ENCODE assay signal across 8 mouse cellular contexts in the genomic region with DNA sequence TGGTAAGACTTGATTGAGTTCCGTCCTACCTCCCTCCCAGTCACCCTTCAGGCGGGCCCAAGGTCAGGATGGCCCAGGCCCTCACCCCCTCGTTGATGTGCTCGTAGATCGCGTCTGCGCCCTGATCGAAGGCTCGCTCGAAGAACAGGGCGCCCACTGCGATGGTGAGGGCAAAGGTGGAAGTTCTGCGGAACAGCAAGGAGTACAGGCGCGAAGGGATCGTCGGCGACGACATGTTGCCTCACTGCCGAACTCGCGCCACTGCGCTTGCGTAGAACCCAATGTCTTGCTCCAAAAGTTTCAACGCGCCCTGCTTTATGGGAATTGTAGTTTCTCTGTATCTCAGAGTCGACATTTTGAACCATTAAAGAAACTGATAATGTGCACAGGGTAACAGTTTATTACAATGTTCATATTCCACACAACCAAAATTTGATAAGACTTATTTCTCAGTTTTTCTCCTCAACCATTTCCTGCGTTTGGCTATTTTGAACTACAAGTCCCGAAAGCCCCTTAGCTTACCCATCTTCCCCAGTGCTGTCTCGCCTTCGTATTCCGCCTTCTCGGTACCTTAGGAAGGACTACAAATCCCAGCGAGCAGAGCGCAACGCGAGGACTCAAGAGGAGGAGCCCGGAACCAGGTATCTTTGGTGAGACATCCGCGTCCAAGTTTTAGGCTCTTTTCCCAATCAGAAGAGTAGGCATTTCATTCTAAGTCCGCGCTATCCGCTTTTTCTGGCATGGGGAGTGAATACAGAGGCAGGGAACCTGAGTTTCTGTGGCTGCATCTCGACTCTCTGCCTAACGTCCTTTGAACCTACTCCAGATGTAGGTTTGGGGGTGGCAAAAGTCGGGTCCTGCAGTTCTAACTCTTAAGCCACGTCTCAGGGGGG. TPM values are rescaled to one million over a fixed set of nuclear protein-coding genes. Genes with fewer than 3 reads are reported as not detected.
DNase-seq lines count a peak whose midpoint lies in the region; ATAC-seq and TF ChIP-seq lines count a peak whose summit lies in the region.

Uqcr10 (minus strand) TSS at position 271 of the 893 bp plus-strand sequence.
Zmat5 (plus strand) TSS at position 607 of the 893 bp plus-strand sequence.

- H3K36me3 ChIP-seq in MEL (ENCODE audit: control insufficient read depth in 1 of 2, insufficient read depth in 2 of 2, low read length in 2 of 2), result peaks cover 0 to 16% of the 10 kb centered on the region in 2 experiments; a peak in 3 of 4 replicates
- H3K36me3 ChIP-seq in forebrain, postnatal 0 days (ENCODE audit: insufficient read depth), result peaks cover 12% of the 10 kb centered on the region
- H3K36me3 ChIP-seq in lung, embryonic 15.5 days, result peaks cover 20% of the 10 kb centered on the region

- ATAC-seq in forebrain, postnatal 0 days, result peak; percentile 99
- peak; percentile 97 for ATAC-seq in lung, embryonic 15.5 days (ENCODE audit: borderline replicate concordance, extremely low read depth, low FRiP score, low TSS enrichment)

- peaks cover 28% of the 10 kb centered on the region for H3K79me2 ChIP-seq in MEL (ENCODE audit: control insufficient read depth, insufficient read depth, low read length, poor library complexity)

- no peak for TF ChIP-seq RAD21 in MEL (IDR thresholded peaks at IDR 0.05; ENCODE audit: low read depth, low read length)

- peak; percentile 100 for DNase-seq in MEL (ENCODE audit: low read depth, low spot score)
- DNase-seq in cerebellum, adult 2 months, result peak; percentile 93 to 94
- peak; percentile 97 for DNase-seq in forebrain, postnatal 0 days
- peak; percentile 93 for DNase-seq in heart, postnatal 4 days
- DNase-seq in layer of hippocampus, adult 8-10 months (ENCODE audit: low spot score in 2 of 2), result peak; percentile 91 to 92
- peak; percentile 88 for DNase-seq in ovary, adult 18-20 months (ENCODE audit: low spot score)
- peak; percentile 95 for DNase-seq in thymus, postnatal 0 days (ENCODE audit: low spot score)

- peak within 1 kb of the TSS; percentile 90 for H3K9ac ChIP-seq in MEL (ENCODE audit: control insufficient read depth, low read depth, low read length, poor library complexity, severe bottlenecking)
- peak within 1 kb of the TSS; percentile 82 for H3K9ac ChIP-seq in forebrain, postnatal 0 days
- peak within 1 kb of the TSS; percentile 89 for H3K9ac ChIP-seq in lung, embryonic 15.5 days

- no peaks in the 10 kb centered on the region for H3K9me3 ChIP-seq in MEL (replicated peaks; ENCODE audit: insufficient read depth, low read length)
- no peaks in the 10 kb centered on the region for H3K9me3 ChIP-seq in forebrain, postnatal 0 days (ENCODE audit: low read length)
- H3K9me3 ChIP-seq in lung, embryonic 15.5 days, result no peaks in the 10 kb centered on the region

- H3K27ac ChIP-seq in MEL (ENCODE audit: control insufficient read depth, low read depth, low read length), result peak within 1 kb of the TSS; percentile 81
- H3K27ac ChIP-seq in cerebellum, adult 2 months (ENCODE audit: insufficient read depth, low read length), result peak within 1 kb of the TSS; percentile 85
- peak within 1 kb of the TSS; percentile 76 for H3K27ac ChIP-seq in forebrain, postnatal 0 days (ENCODE audit: low read depth, low read length)
- H3K27ac ChIP-seq in lung, embryonic 15.5 days, result peak within 1 kb of the TSS; percentile 71

- TF ChIP-seq EP300 in MEL (IDR thresholded peaks at IDR 0.05; ENCODE audit: low read depth in 1 of 2, low read length in 2 of 2), result no peak

- WGBS in cerebellum, adult 2 months, result under 1% methylated on average over 47 of the region's 47 CpGs
- WGBS in forebrain, postnatal 0 days, result under 1% methylated on average over 47 of the region's 47 CpGs
- whole genome bisulfite sequencing in lung, embryonic 15.5 days, result under 1% methylated on average over 47 of the region's 47 CpGs

- no peak for TF ChIP-seq CTCF in MEL (IDR thresholded peaks at IDR 0.05 in 2 of 3, conservative IDR thresholded peaks at IDR 0.05 in 1 of 3; ENCODE audit: control insufficient read depth in 1 of 3, insufficient read depth in 1 of 3, low read depth in 2 of 3, low read length in 3 of 3, poor library complexity in 1 of 3, severe bottlenecking in 1 of 3)
- no peak for TF ChIP-seq CTCF in cerebellum, adult 2 months (IDR thresholded peaks at IDR 0.05; ENCODE audit: borderline replicate concordance, insufficient read depth, low read depth, low read length)
- peak; percentile 29; the same call in 1 of the 2 replicates for TF ChIP-seq CTCF in forebrain, postnatal 0 days (IDR thresholded peaks at IDR 0.05; ENCODE audit: low read depth)

- H3K27me3 ChIP-seq in MEL (ENCODE audit: control insufficient read depth in 1 of 2, insufficient read depth in 2 of 2, low read length in 2 of 2), result no peaks in the 10 kb centered on the region
- H3K27me3 ChIP-seq in cerebellum, adult 2 months (ENCODE audit: control insufficient read depth, insufficient read depth, low read length), result no peaks in the 10 kb centered on the region
- no peaks in the 10 kb centered on the region for H3K27me3 ChIP-seq in forebrain, postnatal 0 days (ENCODE audit: insufficient read depth, low read length)
- no peaks in the 10 kb centered on the region for H3K27me3 ChIP-seq in lung, embryonic 15.5 days

- peak within 1 kb of the TSS; percentile 68 to 96 for H3K4me3 ChIP-seq in MEL (ENCODE audit: control insufficient read depth in 1 of 2, insufficient read depth in 1 of 2, low read depth in 2 of 2, low read length in 2 of 2)
- peak within 1 kb of the TSS; percentile 96 for H3K4me3 ChIP-seq in cerebellum, adult 2 months (replicated peaks; ENCODE audit: insufficient read depth, low read depth, low read length)
- peak within 1 kb of the TSS; percentile 79 for H3K4me3 ChIP-seq in forebrain, postnatal 0 days (ENCODE audit: low read depth, low read length)
- peak within 1 kb of the TSS; percentile 83 for H3K4me3 ChIP-seq in lung, embryonic 15.5 days

- peak within 1 kb of the TSS; percentile 85 for H3K4me2 ChIP-seq in forebrain, postnatal 0 days (ENCODE audit: low read depth)
- peak within 1 kb of the TSS; percentile 75 for H3K4me2 ChIP-seq in lung, embryonic 15.5 days

- peak; percentile 95 to 99 for TF ChIP-seq POLR2A in MEL (IDR thresholded peaks at IDR 0.05; ENCODE audit: control insufficient read depth in 1 of 2, insufficient read depth in 1 of 2, low read depth in 1 of 2, low read length in 2 of 2, poor library complexity in 1 of 2)
- peak; percentile 98 for TF ChIP-seq POLR2A in cerebellum, adult 2 months (IDR thresholded peaks at IDR 0.05; ENCODE audit: borderline replicate concordance, insufficient read depth, low read length)

- H3K4me1 ChIP-seq in MEL (ENCODE audit: control insufficient read depth in 1 of 2, insufficient read depth in 2 of 2, low read length in 2 of 2), result peaks cover 0 to 7% of the 10 kb centered on the region in 2 experiments; a peak in 2 of 4 replicates
- H3K4me1 ChIP-seq in cerebellum, adult 2 months (ENCODE audit: control insufficient read depth, insufficient read depth, low read length), result no peaks in the 10 kb centered on the region; the same call in 1 of the 2 replicates
- peaks cover 8% of the 10 kb centered on the region for H3K4me1 ChIP-seq in forebrain, postnatal 0 days (ENCODE audit: insufficient read depth)
- H3K4me1 ChIP-seq in lung, embryonic 15.5 days, result peaks cover 17% of the 10 kb centered on the region

TF ChIP-seq in MEL, 35 proteins besides CTCF, POLR2A, EP300 and RAD21 (continues in another document):
- TF ChIP-seq HCFC1 (IDR thresholded peaks at IDR 0.05; ENCODE audit: low read depth, low read length), result peak; percentile 97
- peak; percentile 84 for TF ChIP-seq CHD2 (IDR thresholded peaks at IDR 0.05; ENCODE audit: low read length)
- TF ChIP-seq POLR2AphosphoS5 (IDR thresholded peaks at IDR 0.05; ENCODE audit: borderline replicate concordance, low read depth, low read length), result no peak
- no peak for TF ChIP-seq UBTF (IDR thresholded peaks at IDR 0.05; ENCODE audit: borderline replicate concordance, insufficient read depth, low read depth, low read length)
- no peak for TF ChIP-seq BHLHE40 (IDR thresholded peaks at IDR 0.05; ENCODE audit: borderline replicate concordance, low read depth, low read length)
- TF ChIP-seq ETS1 (IDR thresholded peaks at IDR 0.05; ENCODE audit: low read depth, low read length), result no peak; the same call in 1 of the 2 replicates
- TF ChIP-seq USF1 (IDR thresholded peaks at IDR 0.05; ENCODE audit: low read depth, low read length), result no peak
- TF ChIP-seq ZMIZ1 (IDR thresholded peaks at IDR 0.05; ENCODE audit: low read depth, low read length), result peak; percentile 73
- TF ChIP-seq TBP (IDR thresholded peaks at IDR 0.05; ENCODE audit: low read depth, low read length), result peak; percentile 80
- TF ChIP-seq JUND (IDR thresholded peaks at IDR 0.05; ENCODE audit: low read depth, low read length), result no peak
- TF ChIP-seq NRF1 (IDR thresholded peaks at IDR 0.05; ENCODE audit: insufficient read depth, low read depth, low read length, poor library complexity, severe bottlenecking), result peak; percentile 82
- peak; percentile 98 for TF ChIP-seq ELF1 (IDR thresholded peaks at IDR 0.05; ENCODE audit: low read depth, low read length)

RNA-seq across cellular contexts. Expression of gene Uqcr10, which starts in this region (rescaled TPM):
- 1,416 and 1,438 TPM in 2 replicates for total RNA-seq in MEL (2012; rRNA removed)
- 100 to 1,000 TPM in 1 of 2 experiments, not detected in 1; 598 TPM for polyA plus RNA-seq in MEL (2012; ENCODE audit: insufficient read depth in 1 of 2, insufficient read length in 2 of 2, low read depth in 1 of 2, low replicate concordance in 2 of 2, missing spikeins in 1 of 2)
- polyA plus RNA-seq in cerebellum, adult 2 months (2012; rRNA removed), result 1,309 and 1,338 TPM in 2 replicates
- total RNA-seq in forebrain, postnatal 0 days (2014; rRNA removed), result 171 and 220 TPM in 2 replicates
- polyA plus RNA-seq in forebrain, postnatal 0 days (2015; fragmentation: Nextera tagmentation; extraction: Ambion mirVana), result 797 and 1,037 TPM in 2 replicates
- total RNA-seq in heart, postnatal 4 days (2021), result 1,000 to 10,000 TPM; 1,138 to 1,323 TPM
- total RNA-seq in layer of hippocampus, adult 8-10 months (2022), result 100 to 1,000 TPM; 342 to 372 (median 351) TPM
- 763 and 796 TPM in 2 replicates for polyA plus RNA-seq in lung, embryonic 15.5 days (2015; fragmentation: Nextera tagmentation; extraction: Ambion mirVana)
- 1,084 and 1,132 TPM in 2 replicates for polyA plus RNA-seq in thymus, postnatal 0 days (2015; fragmentation: Nextera tagmentation; extraction: Ambion mirVana)

RNA-seq across cellular contexts. Expression of gene Zmat5, which starts in this region (rescaled TPM):
- total RNA-seq in MEL (2012; rRNA removed), result 39.3 and 40.1 TPM in 2 replicates
- 10 to 100 TPM in 1 of 2 experiments, not detected in 1; 36.9 TPM for polyA plus RNA-seq in MEL (2012; ENCODE audit: insufficient read depth in 1 of 2, insufficient read length in 2 of 2, low read depth in 1 of 2, low replicate concordance in 2 of 2, missing spikeins in 1 of 2)
- polyA plus RNA-seq in cerebellum, adult 2 months (2012; rRNA removed), result 62.1 and 63.2 TPM in 2 replicates
- total RNA-seq in forebrain, postnatal 0 days (2014; rRNA removed), result 20.6 and 29.5 TPM in 2 replicates
- polyA plus RNA-seq in forebrain, postnatal 0 days (2015; fragmentation: Nextera tagmentation; extraction: Ambion mirVana), result 62.6 and 78.7 TPM in 2 replicates
- 10 to 100 TPM; 22.1 to 23.4 TPM for total RNA-seq in heart, postnatal 4 days (2021)
- total RNA-seq in layer of hippocampus, adult 8-10 months (2022), result 10 to 100 TPM; 30.9 to 38.1 (median 34.9) TPM
- polyA plus RNA-seq in lung, embryonic 15.5 days (2015; fragmentation: Nextera tagmentation; extraction: Ambion mirVana), result 70.8 and 81.4 TPM in 2 replicates
- polyA plus RNA-seq in thymus, postnatal 0 days (2015; fragmentation: Nextera tagmentation; extraction: Ambion mirVana), result 91.0 and 95.8 TPM in 2 replicates

Comparison
In these comparisons a context has a peak if more than half of its experiments do, and no peak if none do; other contexts are left out.
1. Peak in every context shown above with its lines: DNase-seq, ATAC-seq, H3K4me3 ChIP-seq and H3K27ac ChIP-seq.